Mouse (Mus musculus): ENCODE data around the gene Ccdc173.
"Not testable (repeated sequence)": the region's sequence is repeated elsewhere in the genome, so short reads cannot be mapped to it uniquely, and the experiment has no call there.

Ccdc173 gene

DNA sequence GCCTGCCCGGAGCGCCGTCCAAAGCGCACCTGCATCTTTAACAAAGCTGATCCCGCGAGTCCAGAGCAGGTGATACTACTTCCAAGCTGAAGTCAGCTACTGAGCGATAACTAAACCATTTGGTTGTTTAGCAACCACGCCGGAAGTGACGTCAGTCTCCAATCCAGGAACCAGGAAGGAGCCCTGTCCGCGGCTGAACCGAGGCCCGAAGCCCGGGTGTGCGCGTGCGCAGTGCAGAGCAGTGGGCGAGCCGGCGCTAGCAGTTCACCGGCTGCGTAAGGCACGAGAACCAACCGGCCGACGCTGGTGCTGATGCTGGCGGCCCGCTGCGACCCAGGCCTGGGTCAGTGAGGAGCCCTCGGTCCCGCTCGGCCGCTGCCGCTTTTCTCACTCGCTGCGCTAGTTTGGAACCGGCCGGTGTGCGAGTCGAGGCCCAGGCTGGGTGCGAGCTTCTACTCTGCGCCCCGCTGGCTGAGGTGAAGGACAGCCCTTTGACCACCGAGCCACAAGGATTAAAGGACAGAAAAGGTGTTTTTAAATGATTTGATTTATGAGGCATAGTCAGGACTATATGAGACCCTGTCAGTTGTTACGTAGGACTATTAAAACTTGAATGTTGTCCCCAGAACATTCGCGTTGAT, at the start of gene Ccdc173, which contains the start of gene Phospho2:
TSS of gene Ccdc173 (minus strand) at position 147 of the 641 bp plus-strand sequence.
TSS of gene Phospho2 (plus strand) at position 195 of the 641 bp plus-strand sequence.
- DNase-seq = peak; percentile 99

DNA sequence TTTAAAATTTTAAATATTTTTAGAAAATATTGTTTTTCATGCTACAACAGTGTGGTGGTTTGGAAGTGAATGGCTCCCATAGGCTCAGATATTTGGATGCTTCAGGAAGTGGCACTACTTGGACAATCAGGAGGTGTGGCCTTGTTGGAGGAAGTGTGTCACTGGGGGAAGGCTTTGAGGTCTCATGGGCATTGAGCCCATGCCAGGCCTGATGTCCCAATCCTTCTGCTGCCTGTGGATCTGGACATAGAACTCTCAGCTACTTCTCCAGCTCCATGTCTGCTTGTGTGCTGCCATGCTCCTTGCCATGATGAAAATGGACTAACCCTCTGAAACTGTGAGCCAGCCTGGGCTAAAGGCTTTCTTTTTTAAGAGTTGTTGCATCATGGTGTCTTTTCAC, 49.3 kb upstream of the Ccdc173 start:
- no peak for DNase-seq

GRCm38 (mm10) chr2:69837996-69838395, 48.6 kb upstream of the Ccdc173 start:
- no peak for DNase-seq

DNA sequence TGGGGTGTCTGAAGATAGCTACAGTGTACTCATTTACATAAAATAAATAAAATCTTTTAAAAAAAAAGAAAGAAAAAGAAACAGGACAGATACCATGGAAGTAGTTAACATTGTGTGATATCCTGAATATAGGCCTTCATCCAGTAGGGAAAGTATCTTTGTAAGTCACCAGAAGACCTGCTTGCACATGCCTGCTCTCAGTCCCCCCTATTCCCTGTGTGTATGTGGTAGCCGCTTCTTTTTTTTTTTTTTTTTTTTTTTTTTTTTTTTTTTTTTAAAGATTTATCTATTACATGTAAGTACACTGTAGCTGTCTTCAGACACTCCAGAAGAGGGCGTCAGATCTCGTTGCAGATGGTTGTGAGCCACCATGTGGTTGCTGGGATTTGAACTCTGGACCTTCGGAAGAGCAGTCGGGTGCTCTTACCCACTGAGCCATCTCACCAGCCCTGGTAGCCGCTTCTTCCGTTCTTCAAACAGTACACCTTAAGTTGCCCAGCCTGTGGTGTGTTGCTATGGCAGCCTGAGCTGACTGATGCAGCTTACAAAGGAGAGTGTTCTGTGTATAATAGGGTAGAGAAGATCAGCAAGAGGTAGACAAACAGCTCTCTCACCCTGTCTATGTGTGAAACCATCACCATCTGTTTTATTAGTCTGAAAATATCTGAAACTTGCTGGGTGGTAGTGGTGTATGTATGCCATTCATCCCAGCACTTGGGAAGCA, 48.0 kb upstream of the Ccdc173 start:
- no peak for DNase-seq

- no peak for DNase-seq
Observed at GRCm38 (mm10) chr2:69830116-69830515, 40.7 kb upstream of the Ccdc173 start.

DNA sequence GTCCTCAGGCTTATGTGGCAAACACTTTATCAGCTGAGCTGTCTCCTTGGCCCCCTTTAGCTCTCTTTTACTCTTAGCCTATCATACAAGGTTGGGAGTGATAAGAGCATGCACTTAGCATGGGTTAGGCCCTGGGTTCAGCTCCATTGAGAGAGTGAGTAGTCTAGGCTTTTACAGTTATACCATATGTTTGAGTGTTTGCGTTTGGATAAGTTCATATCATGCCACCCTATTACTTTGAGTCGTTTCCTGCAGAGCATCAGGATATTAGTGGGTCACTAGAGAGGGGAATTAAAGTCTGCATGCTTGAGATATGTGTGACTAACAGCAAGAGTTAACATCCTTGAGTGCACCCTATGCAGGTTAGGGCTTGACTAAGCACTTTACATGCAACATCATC, 40.3 kb upstream of the Ccdc173 start:
- no peak for DNase-seq

GRCm38 (mm10) chr2:69828031-69828430, 38.7 kb upstream of the Ccdc173 start:
- DNase-seq = no peak

DNA sequence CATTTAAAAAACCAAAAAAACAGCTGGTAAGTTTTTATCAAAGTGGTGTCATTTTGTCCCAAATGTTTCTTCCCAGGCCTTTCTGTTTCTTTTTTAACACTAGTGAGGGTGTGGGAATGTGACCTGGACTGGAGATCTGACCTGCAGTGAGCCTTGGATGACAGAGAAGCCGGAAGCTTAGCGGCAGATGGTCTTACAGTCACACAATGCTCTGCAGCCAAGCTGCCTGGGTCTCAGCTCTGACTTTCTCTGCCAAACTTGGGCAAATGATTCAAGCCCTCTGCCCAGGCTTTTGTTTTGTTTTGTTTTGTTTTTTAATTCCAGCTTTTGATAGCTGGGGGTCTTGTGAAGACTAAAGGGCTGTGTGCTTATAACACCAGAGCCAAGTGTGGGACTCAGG, 37.0 kb upstream of the Ccdc173 start:
- DNase-seq = no peak

DNA sequence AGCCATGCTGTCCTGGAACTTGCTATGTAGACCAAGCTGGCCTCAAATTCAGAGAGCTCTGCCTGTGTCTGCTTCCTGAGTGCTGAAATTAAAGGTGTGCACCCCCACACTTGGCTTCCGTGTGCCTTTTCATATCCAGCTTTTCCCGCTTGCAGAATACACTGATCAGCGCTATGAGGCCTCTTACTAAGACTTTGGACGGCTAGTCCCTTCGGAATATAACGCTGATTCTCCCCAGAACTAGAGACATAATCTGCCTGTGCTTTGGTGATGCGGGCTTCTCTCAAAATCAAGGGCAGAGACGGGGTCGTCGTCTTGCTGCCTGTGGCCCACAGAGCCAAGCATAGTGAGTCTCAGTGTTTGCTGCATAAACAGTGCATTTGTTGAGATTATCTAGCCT, 36.5 kb upstream of the Ccdc173 start:
- DNase-seq = no peak

GRCm38 (mm10) chr2:69823129-69823677, 33.8 kb upstream of the Ccdc173 start:
- peak; percentile 51 for DNase-seq

- DNase-seq = peak; percentile 52
Observed at GRCm38 (mm10) chr2:69822361-69823128, 33.2 kb upstream of the Ccdc173 start.

DNA sequence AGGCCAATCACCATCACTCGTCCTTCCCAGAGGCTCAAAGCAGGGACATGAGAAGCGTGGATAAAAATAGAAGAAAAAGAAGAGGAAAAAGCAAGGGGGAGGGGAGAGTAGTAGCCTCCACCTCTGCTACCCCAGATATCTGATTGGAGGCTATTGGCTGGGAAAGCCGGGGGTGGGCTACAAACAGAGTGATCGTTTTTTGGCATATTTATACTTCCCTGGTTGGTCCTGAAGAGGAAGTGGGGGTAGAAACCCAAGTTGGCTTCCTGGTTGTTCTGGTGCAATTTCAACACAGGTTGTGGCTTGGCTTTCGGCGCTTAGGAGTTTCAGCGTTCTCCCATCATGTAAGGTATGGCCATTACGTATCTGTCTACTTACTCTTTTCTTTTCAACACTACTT, 32.3 kb upstream of the Ccdc173 start, which contains the start of gene Klhl23:
TSS of gene Klhl23 (plus strand) at position 234 of the 400 bp plus-strand sequence.
- DNase-seq = no peak

DNA sequence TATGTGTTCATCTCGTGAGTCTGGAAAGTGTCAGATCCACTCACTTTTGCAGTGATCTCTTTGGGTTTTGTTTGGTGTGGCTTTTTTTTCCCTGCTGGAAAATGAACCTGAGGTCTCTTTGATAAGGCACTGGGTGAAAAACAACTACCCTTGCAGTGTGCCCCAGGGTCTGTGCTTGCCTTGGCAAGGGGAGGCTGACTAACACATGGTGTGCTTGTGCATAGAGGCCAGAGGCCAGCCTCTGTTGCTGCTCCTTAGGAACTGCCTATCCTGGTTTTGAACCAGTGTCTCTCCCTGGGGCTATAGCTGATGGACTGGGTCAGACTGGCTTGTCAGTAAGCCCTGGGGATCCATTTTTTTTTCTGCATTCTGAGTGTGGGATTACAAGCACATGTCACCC, 30.8 kb upstream of the Ccdc173 start:
- no peak for DNase-seq

GRCm38 (mm10) chr2:69818350-69819085, 29.1 kb upstream of the Ccdc173 start:
- no peak for DNase-seq

DNA sequence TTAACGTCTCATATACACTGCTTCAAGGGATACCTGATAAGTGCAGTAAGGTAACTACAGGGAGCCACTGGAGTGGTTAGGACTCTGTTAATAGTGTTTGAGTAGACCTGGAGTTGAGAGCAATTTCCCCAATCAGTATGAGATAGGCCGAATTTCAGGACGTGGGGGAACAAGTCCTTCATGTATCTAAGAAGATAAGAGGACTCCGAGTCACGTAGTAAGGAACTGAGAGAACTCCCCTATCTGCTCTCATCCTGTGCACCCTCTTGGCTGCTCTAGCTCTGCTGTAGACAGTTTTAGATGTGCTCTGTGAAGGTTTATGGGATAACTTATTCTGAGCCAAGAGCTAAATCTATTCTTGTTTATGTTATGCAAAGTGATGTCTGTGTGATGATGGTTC, 27.2 kb upstream of the Ccdc173 start:
- no peak for DNase-seq

DNA sequence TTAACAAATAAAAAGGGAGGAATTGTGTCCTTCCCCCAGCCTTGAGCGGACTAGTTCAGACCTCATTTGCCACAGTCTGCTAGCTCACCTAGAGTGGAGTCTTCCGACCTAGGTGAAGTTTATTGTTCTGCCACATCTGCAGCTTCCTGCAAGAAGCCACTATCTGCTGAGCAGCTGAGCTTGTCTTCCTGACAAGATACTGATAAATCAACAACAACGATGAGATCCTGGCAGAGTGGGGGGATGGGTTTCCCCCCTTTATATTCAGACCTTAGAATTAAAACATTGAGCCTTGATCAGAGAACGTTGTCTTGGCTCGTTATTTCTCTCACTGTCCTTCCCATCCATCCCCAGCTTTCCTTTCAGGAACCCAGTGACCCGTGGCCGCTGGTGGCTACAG, 22.0 kb upstream of the Ccdc173 start:
- DNase-seq = not testable (repeated sequence)

DNA sequence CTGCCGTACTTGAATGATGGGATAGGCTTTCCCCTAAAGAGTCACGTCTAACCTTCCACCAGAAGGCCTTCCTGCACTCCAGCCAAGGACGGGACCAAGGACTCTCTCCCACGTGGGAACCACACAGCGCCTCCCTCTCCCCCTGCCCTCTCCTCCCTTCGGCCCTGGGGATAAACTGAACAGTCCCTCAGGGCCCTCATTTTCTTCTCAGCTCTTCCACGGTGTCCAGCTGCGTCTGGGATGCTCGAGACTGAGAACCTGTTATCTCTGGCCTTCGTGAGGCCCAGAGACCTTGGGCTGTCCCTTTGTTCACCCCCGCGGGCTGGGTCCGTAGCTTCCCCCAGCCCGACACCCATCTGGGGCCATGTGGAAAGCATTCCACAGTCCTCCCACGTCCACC, 20.8 kb upstream of the Ccdc173 start:
- DNase-seq = no peak

DNA sequence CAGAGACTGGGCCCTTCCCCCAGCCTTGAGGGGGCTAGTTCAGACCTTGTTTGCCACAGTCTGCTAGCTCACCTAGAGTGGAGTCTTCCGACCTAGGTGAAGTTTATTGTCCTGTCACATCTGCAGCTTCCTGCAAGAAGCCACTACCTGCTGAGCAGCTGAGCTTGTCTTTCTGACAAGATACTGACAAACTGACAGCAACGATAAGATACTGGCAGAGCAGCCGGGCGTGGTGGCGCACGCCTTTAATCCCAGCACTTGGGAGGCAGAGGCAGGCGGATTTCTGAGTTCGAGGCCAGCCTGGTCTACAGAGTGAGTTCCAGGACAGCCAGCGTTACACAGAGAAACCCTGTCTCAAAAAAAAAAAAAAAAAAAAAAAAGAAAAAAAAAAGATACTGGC, 15.3 kb upstream of the Ccdc173 start:
- not testable (repeated sequence) for DNase-seq

DNA sequence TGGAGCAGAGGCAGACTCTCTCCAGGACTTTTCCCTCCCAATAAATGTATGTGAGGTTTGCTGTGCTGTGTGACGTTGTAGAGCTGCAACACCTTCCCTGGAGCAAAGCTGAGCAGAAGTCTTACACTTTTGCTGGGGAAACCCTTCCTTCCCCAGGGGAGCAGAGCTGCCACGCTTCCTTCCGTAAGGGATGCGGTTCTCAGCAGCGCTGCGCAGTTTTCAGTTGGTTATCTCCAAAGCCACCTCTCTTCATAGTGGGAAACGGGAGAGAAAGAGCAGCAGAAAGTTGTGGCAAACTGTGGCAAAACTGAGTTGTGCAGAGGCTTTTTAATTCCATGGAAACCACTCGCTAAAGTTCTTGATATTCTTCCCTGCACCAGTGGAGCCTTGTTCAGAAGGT, 14.4 kb upstream of the Ccdc173 start:
- DNase-seq = no peak

GRCm38 (mm10) chr2:69802911-69803312, 13.5 kb upstream of the Ccdc173 start:
- DNase-seq = peak; percentile 54

- DNase-seq = no peak
Observed at GRCm38 (mm10) chr2:69790722-69791121, 1.3 kb upstream of the Ccdc173 start.

DNA sequence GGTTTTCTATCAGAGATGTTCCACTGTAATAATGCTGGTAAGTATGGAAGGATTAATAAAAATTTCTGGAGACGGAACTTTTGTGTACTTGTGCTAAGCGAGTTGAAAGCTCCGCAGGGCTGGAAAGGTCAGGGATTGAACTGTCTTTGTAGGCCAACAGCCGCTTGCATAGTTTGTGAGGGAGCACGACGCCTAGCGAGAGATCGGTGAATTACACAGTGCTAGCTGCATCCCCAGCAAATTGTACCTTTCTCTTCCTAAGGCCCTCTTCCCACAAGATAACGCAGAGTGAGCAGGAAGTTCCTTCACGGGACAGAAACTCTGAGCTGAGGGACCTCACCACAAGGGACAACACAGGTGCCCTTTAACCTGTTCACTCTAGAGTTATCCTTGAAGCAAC, 910 bp upstream of the Ccdc173 start:
- peak; percentile 82 for DNase-seq

- no peak for DNase-seq
Observed at GRCm38 (mm10) chr2:69788974-69789373, 401 bp downstream of the Ccdc173 start.

Data from right cerebral cortex, postnatal 14 days (tissue).